Mouse (Mus musculus) forebrain, postnatal 0 days (tissue): ENCODE measurements around the gene Sypl. TPM values are rescaled to one million over a fixed set of nuclear protein-coding genes. Genes with fewer than 3 reads are reported as not detected.

Experiments
- ATAC-seq: fragments of 200-750 bp; cut with Nextera tagmentation; 2 replicates; pipeline ENCODE4 v1.8.0; 2017; ENCODE audit warnings: mild to moderate bottlenecking, moderate library complexity
- DNase-seq: peaks from one replicate; pipeline ENCODE4 v3.0.0-alpha.2; 2015
- H3K27ac ChIP-seq: fragments of 300-500 bp; sonication (generic); 2 replicates; pipeline ENCODE4 v1.5.1; 2014; ENCODE audit warnings: low read depth, mild to moderate bottlenecking, antibody characterized with exemption, low read length, moderate library complexity, mixed read lengths
- H3K27me3 ChIP-seq: fragments of 300-500 bp; sonication (generic); 2 replicates; pipeline ENCODE4 v1.6.1; 2014; ENCODE audit warnings: mild to moderate bottlenecking, low read length, mixed read lengths; ENCODE audit not compliant: insufficient read depth
- H3K36me3 ChIP-seq: fragments of 300-500 bp; sonication (generic); 2 replicates; pipeline ENCODE4 v1.6.1; 2014; ENCODE audit warnings: mild to moderate bottlenecking, moderate library complexity; ENCODE audit not compliant: insufficient read depth
- H3K4me1 ChIP-seq: fragments of 300-500 bp; sonication (generic); 2 replicates; pipeline ENCODE4 v1.6.1; 2014; ENCODE audit warnings: antibody characterized with exemption; ENCODE audit not compliant: insufficient read depth
- H3K4me2 ChIP-seq: fragments of 300-500 bp; sonication (generic); 2 replicates; pipeline ENCODE4 v1.6.1; 2014; ENCODE audit warnings: low read depth, mild to moderate bottlenecking, moderate library complexity
- H3K4me3 ChIP-seq: fragments of 300-500 bp; sonication (generic); 2 replicates; pipeline ENCODE4 v1.5.1; 2014; ENCODE audit warnings: low read depth, low read length, mixed read lengths
- H3K9ac ChIP-seq: fragments of 300-500 bp; sonication (generic); 2 replicates; pipeline ENCODE4 v1.6.1; 2014; ENCODE audit warnings: mild to moderate bottlenecking
- H3K9me3 ChIP-seq: fragments of 300-500 bp; sonication (generic); 2 replicates; pipeline ENCODE4 v1.6.1; 2016; ENCODE audit warnings: low read length
- CTCF ChIP-seq: sonication (generic); IDR thresholded peaks from 2 replicates; pipeline ENCODE4 v1.5.1; 2016; ENCODE audit warnings: antibody characterized with exemption, control low read depth, low read depth
- WGBS: fragments of 180-500 bp; shearing (Covaris S2); extraction: QIAGEN DNeasy Blood & Tissue Kit; methylation state at CpG from one replicate; pipeline ENCODE4 v1.1.7; 2014; 5-methylcytosine and 5-hydroxymethylcytosine counted together
- polyA plus RNA-seq: library from polyadenylated mRNA; unstranded; fragments of >200 nt; fragmentation: Nextera tagmentation; extraction: Ambion mirVana; gene quantifications from 2 replicates; pipeline ENCODE4 v1.2.1, GENCODE M21; 2015
- total RNA-seq: library from RNA; depleted of rRNA; stranded (reverse); fragments of >200 nt; gene quantifications from 2 replicates; pipeline ENCODE4 v1.2.3, GENCODE M21; 2014

The Sypl gene
- total and polyA plus RNA-seq, 2 experiments from 2014 or later = 21.3 to 40.1 TPM

GRCm38 (mm10) chr12:33003339-33003965 is 49.8 kb downstream of the Sypl start:
- TF ChIP-seq CTCF = no peak
- 69% methylated on average over 8 of the region's 8 CpGs for WGBS
- DNase-seq (no peak), ATAC-seq (peak; percentile 69)
- no peak overlapping the region for H3K27ac ChIP-seq
- H3K4me3 ChIP-seq = no peak overlapping the region
- H3K27me3 ChIP-seq = no peaks in the 10 kb centered on the region
- no peak overlapping the region for H3K9ac ChIP-seq
- H3K4me1 ChIP-seq = no peaks in the 10 kb centered on the region
- no peaks in the 10 kb centered on the region for H3K9me3 ChIP-seq
- H3K4me2 ChIP-seq = no peak overlapping the region
- no peaks in the 10 kb centered on the region for H3K36me3 ChIP-seq

GRCm38 (mm10) chr12:33005858-33006257 is 52.2 kb downstream of the Sypl start:
- Histone ChIP-seq H3K4me2 (no peak overlapping the region), H3K27ac (no peak overlapping the region), H3K4me1 (no peaks in the 10 kb centered on the region), H3K9me3 (no peaks in the 10 kb centered on the region), H3K36me3 (no peaks in the 10 kb centered on the region), H3K9ac (no peak overlapping the region), H3K27me3 (no peaks in the 10 kb centered on the region), H3K4me3 (no peak overlapping the region)
- WGBS = 89% methylated on average over 5 of the region's 5 CpGs
- TF ChIP-seq CTCF = no peak
- ATAC-seq (no peak), DNase-seq (no peak)

- Histone ChIP-seq H3K27ac (no peak overlapping the region), H3K4me1 (no peaks in the 10 kb centered on the region), H3K36me3 (no peaks in the 10 kb centered on the region), H3K4me2 (no peak overlapping the region), H3K9ac (no peak overlapping the region), H3K9me3 (no peaks in the 10 kb centered on the region), H3K27me3 (no peaks in the 10 kb centered on the region), H3K4me3 (no peak overlapping the region)
- DNase-seq = no peak
- ATAC-seq = no peak
- TF ChIP-seq CTCF = no peak
- 98% methylated on average over 2 of the region's 2 CpGs for WGBS
Measured at GRCm38 (mm10) chr12:33007176-33007575, 53.5 kb downstream of the Sypl start.

- no peak overlapping the region for H3K4me2 ChIP-seq
- H3K9me3 ChIP-seq = no peaks in the 10 kb centered on the region
- H3K27ac ChIP-seq = no peak overlapping the region
- DNase-seq (no peak), ATAC-seq (peak; percentile 65)
- H3K27me3 ChIP-seq = no peaks in the 10 kb centered on the region
- H3K4me1 ChIP-seq = no peaks in the 10 kb centered on the region
- TF ChIP-seq CTCF = no peak
- H3K4me3 ChIP-seq = no peak overlapping the region
- WGBS = 50% methylated on average over 7 of the region's 7 CpGs
- H3K9ac ChIP-seq = no peak overlapping the region
- H3K36me3 ChIP-seq = no peaks in the 10 kb centered on the region
Measured at GRCm38 (mm10) chr12:33008305-33009110, 54.8 kb downstream of the Sypl start.

- no peaks in the 10 kb centered on the region for H3K4me1 ChIP-seq
- no peaks in the 10 kb centered on the region for H3K9me3 ChIP-seq
- H3K27me3 ChIP-seq = no peaks in the 10 kb centered on the region
- ATAC-seq (no peak), DNase-seq (no peak)
- no peak overlapping the region for H3K4me3 ChIP-seq
- H3K27ac ChIP-seq = no peak overlapping the region
- H3K36me3 ChIP-seq = no peaks in the 10 kb centered on the region
- no peak overlapping the region for H3K9ac ChIP-seq
- TF ChIP-seq CTCF = no peak
- H3K4me2 ChIP-seq = no peak overlapping the region
- WGBS = 88% methylated on average over 6 of the region's 6 CpGs
Measured at GRCm38 (mm10) chr12:33009206-33009966, 55.7 kb downstream of the Sypl start.

GRCm38 (mm10) chr12:33010026-33010425 is 56.3 kb downstream of the Sypl start:
- peak; percentile 38; the same call in 1 of the 2 replicates for ATAC-seq
- Histone ChIP-seq H3K36me3 (no peaks in the 10 kb centered on the region), H3K9me3 (no peaks in the 10 kb centered on the region), H3K27ac (no peak overlapping the region), H3K27me3 (no peaks in the 10 kb centered on the region), H3K4me1 (no peaks in the 10 kb centered on the region), H3K4me3 (no peak overlapping the region), H3K4me2 (no peak overlapping the region), H3K9ac (no peak overlapping the region)
- no peak for DNase-seq
- peak; percentile 64 for TF ChIP-seq CTCF
- WGBS = 42% methylated on average over 3 of the region's 3 CpGs
